Comparison of ENCODE assay signal across 8 mouse cellular contexts in genomic region chr9:110725721-110726135, GRCm38 (mm10). TPM values are rescaled to one million over a fixed set of nuclear protein-coding genes. Genes with fewer than 3 reads are reported as not detected.
DNase-seq lines count a peak whose midpoint lies in the region; ATAC-seq lines count a peak whose summit lies in the region.

No protein-coding gene starts in this region.

- no peak overlapping the region for H3K4me3 ChIP-seq in limb, embryonic 11.5 days (ENCODE audit: low read depth, low read length)
- H3K4me3 ChIP-seq in limb, embryonic 10.5 days: no peak overlapping the region
- H3K4me3 ChIP-seq in neural tube, embryonic 13.5 days: no peak overlapping the region

- WGBS in limb, embryonic 11.5 days: 11% methylated on average over 9 of the region's 9 CpGs
- 10% methylated on average over 9 of the region's 9 CpGs for WGBS in limb, embryonic 10.5 days
- WGBS in neural tube, embryonic 13.5 days: 9% methylated on average over 9 of the region's 9 CpGs

- no peak overlapping the region for H3K4me2 ChIP-seq in limb, embryonic 11.5 days (ENCODE audit: low read depth, severe bottlenecking)
- H3K4me2 ChIP-seq in neural tube, embryonic 13.5 days: 0 out of 2 replicates have a peak overlapping the region, but pooled peaks have one; percentile 9

- 0 out of 2 replicates have a peak, but pooled peaks have one; percentile 27 for ATAC-seq in limb, embryonic 11.5 days (ENCODE audit: insufficient number of reproducible peaks, low FRiP score, low TSS enrichment, low read depth)
- peak; percentile 32; the same call in 1 of the 2 replicates for ATAC-seq in neural tube, embryonic 13.5 days (ENCODE audit: low read depth)

- H3K36me3 ChIP-seq in limb, embryonic 11.5 days (ENCODE audit: control insufficient read depth, insufficient read depth, low read length): no peaks in the 10 kb centered on the region; the same call in 1 of the 2 replicates
- peaks cover 81% of the 10 kb centered on the region for H3K36me3 ChIP-seq in limb, embryonic 10.5 days
- H3K36me3 ChIP-seq in neural tube, embryonic 13.5 days: peaks cover 13% of the 10 kb centered on the region

- DNase-seq in limb, embryonic 11.5 days (ENCODE audit: low spot score): peak; percentile 55
- DNase-seq in limb, embryonic 10.5 days (ENCODE audit: low spot score): no peak
- peak; percentile 44 for DNase-seq in adrenal gland, postnatal 25 days
- DNase-seq in fibroblast of lung, adult 2 months (ENCODE audit: low read depth): peak; percentile 79
- DNase-seq in kidney, adult 9 months: peak; percentile 62
- no peak for DNase-seq in yolk sac, embryonic 10.5 days (ENCODE audit: low spot score)
- no peak for DNase-seq in thymus, postnatal 36 days

- no peaks in the 10 kb centered on the region for H3K9me3 ChIP-seq in limb, embryonic 11.5 days (ENCODE audit: control insufficient read depth, low read length)
- no peaks in the 10 kb centered on the region for H3K9me3 ChIP-seq in limb, embryonic 10.5 days (replicated peaks)
- H3K9me3 ChIP-seq in neural tube, embryonic 13.5 days: no peaks in the 10 kb centered on the region

- H3K9ac ChIP-seq in limb, embryonic 11.5 days (ENCODE audit: low read length): no peak overlapping the region
- no peak overlapping the region for H3K9ac ChIP-seq in neural tube, embryonic 13.5 days

- peaks cover 18% of the 10 kb centered on the region for H3K27me3 ChIP-seq in limb, embryonic 11.5 days (ENCODE audit: control insufficient read depth, insufficient read depth, low read length)
- peaks cover 65% of the 10 kb centered on the region for H3K27me3 ChIP-seq in limb, embryonic 10.5 days (ENCODE audit: low read depth, poor library complexity, severe bottlenecking)
- peaks cover 32% of the 10 kb centered on the region for H3K27me3 ChIP-seq in neural tube, embryonic 13.5 days

- no peak overlapping the region for H3K27ac ChIP-seq in limb, embryonic 11.5 days (replicated peaks; ENCODE audit: low read depth, low read length)
- H3K27ac ChIP-seq in limb, embryonic 10.5 days: no peak overlapping the region
- no peak overlapping the region for H3K27ac ChIP-seq in neural tube, embryonic 13.5 days (replicated peaks)

- H3K4me1 ChIP-seq in limb, embryonic 11.5 days (ENCODE audit: control insufficient read depth, insufficient read depth, low read length): peaks cover 21% of the 10 kb centered on the region
- H3K4me1 ChIP-seq in limb, embryonic 10.5 days: peaks cover 29% of the 10 kb centered on the region
- peaks cover 27% of the 10 kb centered on the region for H3K4me1 ChIP-seq in neural tube, embryonic 13.5 days (replicated peaks)

RNA-seq across cellular contexts. Expression of gene Myl3, which starts 15.9 kb away (rescaled TPM):
- polyA plus RNA-seq in limb, embryonic 11.5 days (2014; fragmentation: Nextera tagmentation; extraction: Ambion mirVana): 0.26 and 1.8 TPM in 2 replicates
- 1.7 and 3.5 TPM in 2 replicates for polyA plus RNA-seq in limb, embryonic 10.5 days (2016; fragmentation: Nextera tagmentation; extraction: Ambion mirVana)
- total RNA-seq in adrenal gland, postnatal 25 days (2021): 1.2 TPM in 1 of 2 replicates, not detected in the other
- 1.2 and 3.8 TPM in 2 replicates for polyA plus RNA-seq in neural tube, embryonic 13.5 days (2015; fragmentation: Nextera tagmentation; extraction: Ambion mirVana)

RNA-seq across cellular contexts. Expression of gene Pth1r, which starts 21.2 kb away (rescaled TPM):
- polyA plus RNA-seq in limb, embryonic 11.5 days (2014; fragmentation: Nextera tagmentation; extraction: Ambion mirVana): 30.1 and 37.3 TPM in 2 replicates
- polyA plus RNA-seq in limb, embryonic 10.5 days (2016; fragmentation: Nextera tagmentation; extraction: Ambion mirVana): 36.3 and 49.2 TPM in 2 replicates
- total RNA-seq in adrenal gland, postnatal 25 days (2021): 8.0 and 9.7 TPM in 2 replicates
- polyA plus RNA-seq in neural tube, embryonic 13.5 days (2015; fragmentation: Nextera tagmentation; extraction: Ambion mirVana): 17.6 and 20.2 TPM in 2 replicates

Comparison
In these comparisons a context has a peak if more than half of its experiments do, and no peak if none do; other contexts are left out.
1. DNase-seq: peak in limb, embryonic 11.5 days (single experiment), adrenal gland, postnatal 25 days (single experiment), fibroblast of lung, adult 2 months (single experiment) and kidney, adult 9 months (single experiment); none in limb, embryonic 10.5 days (single experiment), yolk sac, embryonic 10.5 days (single experiment) and thymus, postnatal 36 days (0 of 2).